Mouse (Mus musculus) right cerebral cortex, postnatal 25 days (tissue): Measurements from ENCODE around the gene Gm17359.

Experiments
- DNase-seq: peaks from one replicate; pipeline ENCODE4 v3.0.0; 2022

The Gm17359 gene

GRCm38 (mm10) chr3:79484286-79485063 lies 148.0 kb downstream of the Gm17359 start:
- no peak for DNase-seq

GRCm38 (mm10) chr3:79488025-79488424 lies 151.6 kb downstream of the Gm17359 start:
- DNase-seq, result no peak

- no peak for DNase-seq
These were observed 153.6 kb downstream of the Gm17359 start for GRCm38 (mm10) chr3:79490102-79490501.

GRCm38 (mm10) chr3:79491614-79492013 lies 155.2 kb downstream of the Gm17359 start:
- DNase-seq, result no peak

GRCm38 (mm10) chr3:79493064-79493463 lies 156.6 kb downstream of the Gm17359 start:
- no peak for DNase-seq

- no peak for DNase-seq
These were observed 157.6 kb downstream of the Gm17359 start for GRCm38 (mm10) chr3:79494028-79494427.

- peak; percentile 40 for DNase-seq
These were observed 158.7 kb downstream of the Gm17359 start for GRCm38 (mm10) chr3:79495151-79495550.

GRCm38 (mm10) chr3:79496668-79497067 lies 160.2 kb downstream of the Gm17359 start:
- DNase-seq, result no peak

GRCm38 (mm10) chr3:79500279-79500678 lies 163.8 kb downstream of the Gm17359 start:
- DNase-seq, result no peak

- no peak for DNase-seq
These were observed 164.8 kb downstream of the Gm17359 start for GRCm38 (mm10) chr3:79501166-79501728.
